Mouse (Mus musculus) thymus, adult 2 months (tissue): Measurements from ENCODE around the gene Trpm8.

ENCODE experiments used
- CTCF ChIP-seq: fragments of 200-500 bp; IDR thresholded peaks from 2 replicates; pipeline ENCODE4 v1.5.1; 2012; ENCODE audit warnings: mild to moderate bottlenecking, control low read depth, low read length, moderate library complexity, borderline replicate concordance; ENCODE audit not compliant: control insufficient read depth, poor library complexity, insufficient read depth; ENCODE audit errors: extremely low read depth
- POLR2A ChIP-seq: fragments of 200-500 bp; IDR thresholded peaks from 2 replicates; pipeline ENCODE4 v1.6.1; 2012; ENCODE audit warnings: mild to moderate bottlenecking, low read length, control low read depth, moderate library complexity; ENCODE audit not compliant: control insufficient read depth, poor library complexity, insufficient read depth; ENCODE audit errors: extremely low read depth

DNA sequence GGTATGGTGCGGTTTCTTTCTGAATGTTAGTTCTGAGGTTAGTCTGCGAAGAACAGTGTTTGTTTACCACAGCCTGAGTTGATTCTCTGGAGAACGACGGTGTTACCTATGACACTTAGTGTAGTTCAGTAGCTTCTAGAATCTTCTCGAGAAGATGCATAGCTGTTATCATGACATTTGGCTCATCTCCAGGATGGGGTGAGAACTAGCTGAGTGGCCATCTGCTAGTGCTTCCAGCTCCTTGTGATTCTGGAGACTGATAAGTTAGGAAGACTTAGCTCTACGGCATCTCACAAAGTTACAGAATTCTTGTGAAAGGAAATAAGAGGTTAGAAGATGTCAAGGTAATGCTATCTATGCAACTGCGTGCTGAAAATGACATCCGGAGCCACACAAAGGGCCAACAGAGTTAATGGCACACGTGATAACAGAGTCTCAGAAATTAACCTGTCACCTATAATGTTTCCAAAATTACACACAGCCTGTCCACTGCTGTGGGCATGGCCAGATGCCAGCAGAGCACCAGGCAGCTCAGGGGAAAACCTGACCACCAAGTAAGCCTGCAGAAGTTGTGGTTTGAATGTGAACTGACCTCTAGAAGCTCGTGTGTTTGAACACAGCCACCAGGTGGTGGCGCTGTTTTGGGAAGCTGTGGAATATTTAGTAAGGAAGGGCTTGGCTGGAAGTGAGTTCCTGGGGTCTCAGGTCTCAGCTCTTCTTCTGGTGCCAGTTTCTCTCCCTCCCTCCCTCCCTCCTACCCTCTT is 89.6 kb downstream of the Trpm8 start:
- TF ChIP-seq CTCF (no peak), POLR2A (no peak)
